Mouse (Mus musculus): ENCODE data around the gene Gm8300.
"Not testable (repeated sequence)": the region's sequence is repeated elsewhere in the genome, so short reads cannot be mapped to it uniquely, and the experiment has no call there.

Gene Gm8300

GRCm38 (mm10) chr12:87514016-87514415, at the start of gene Gm8300:
Gm8300 (plus strand) TSS chr12:87514316.
- DNase-seq (ENCODE audit: low read depth, low spot score), result not testable (repeated sequence)

- no peak for DNase-seq (ENCODE audit: low read depth, low spot score)
These were observed 49.3 kb upstream of the Gm8300 start for GRCm38 (mm10) chr12:87464678-87465297.

- DNase-seq (ENCODE audit: low read depth, low spot score), result peak; percentile 50
These were observed 43.6 kb upstream of the Gm8300 start for GRCm38 (mm10) chr12:87470263-87471136.

- DNase-seq (ENCODE audit: low read depth, low spot score), result no peak
These were observed 42.6 kb upstream of the Gm8300 start for GRCm38 (mm10) chr12:87471421-87471963.

GRCm38 (mm10) chr12:87471964-87472786, 41.9 kb upstream of the Gm8300 start, which contains the start of gene Snw1:
Snw1 (minus strand) TSS chr12:87472274.
- DNase-seq (ENCODE audit: low read depth, low spot score), result peak; percentile 96

- DNase-seq (ENCODE audit: low read depth, low spot score), result no peak
These were observed 39.4 kb upstream of the Gm8300 start for GRCm38 (mm10) chr12:87474756-87475155.

GRCm38 (mm10) chr12:87482482-87482881, 31.6 kb upstream of the Gm8300 start:
- DNase-seq (ENCODE audit: low read depth, low spot score), result not testable (repeated sequence)

GRCm38 (mm10) chr12:87488683-87489082, 25.4 kb upstream of the Gm8300 start:
- DNase-seq (ENCODE audit: low read depth, low spot score), result not testable (repeated sequence)

- DNase-seq (ENCODE audit: low read depth, low spot score), result not testable (repeated sequence)
These were observed 19.7 kb upstream of the Gm8300 start, which contains the start of gene Gm5788 for GRCm38 (mm10) chr12:87494421-87494820. Gm5788 (plus strand) TSS chr12:87494721.

GRCm38 (mm10) chr12:87519616-87520015, 5.5 kb downstream of the Gm8300 start:
- DNase-seq (ENCODE audit: low read depth, low spot score), result not testable (repeated sequence)

GRCm38 (mm10) chr12:87543927-87544326, 29.8 kb downstream of the Gm8300 start:
- DNase-seq (ENCODE audit: low read depth, low spot score), result no peak

GRCm38 (mm10) chr12:87550628-87551027, 36.5 kb downstream of the Gm8300 start:
- DNase-seq (ENCODE audit: low read depth, low spot score), result not testable (repeated sequence)

All from CD4-positive helper T cell, adult 2 months (primary cell).